24 mouse cellular contexts compared by ENCODE assay signal in genomic region chr1:136738030-136738429, GRCm38 (mm10).
"Had no signal": no experiment of that assay in that cellular context is flagged by ENCODE, and none has a peak within 500 bp of the region (broad histone marks: within the 10 kb centered on the region; RNA-seq: fewer than 3 reads in every experiment).

No protein-coding gene starts in this region.

- H3K9ac ChIP-seq: heart, embryonic 12.5 days; hindbrain, embryonic 12.5 days; hindbrain, embryonic 14.5 days; intestine, embryonic 15.5 days; limb, embryonic 12.5 days; liver, embryonic 12.5 days; liver, embryonic 14.5 days had no signal

- H3K27ac ChIP-seq: gastrocnemius, adult 2 months; heart, embryonic 10.5 days; hindbrain, embryonic 10.5 days; hindbrain, embryonic 12.5 days; hindbrain, embryonic 14.5 days; intestine, embryonic 15.5 days; limb, embryonic 10.5 days; limb, embryonic 12.5 days; liver, embryonic 12.5 days; liver, embryonic 14.5 days had no signal

- H3K27me3 ChIP-seq: heart, embryonic 12.5 days; hindbrain, embryonic 12.5 days; intestine, embryonic 15.5 days; limb, embryonic 12.5 days; liver, embryonic 12.5 days had no signal

- H3K4me3 ChIP-seq: gastrocnemius, adult 2 months; heart, embryonic 10.5 days; heart, embryonic 12.5 days; hindbrain, embryonic 10.5 days; hindbrain, embryonic 12.5 days; intestine, embryonic 15.5 days; limb, embryonic 10.5 days; limb, embryonic 12.5 days; liver, embryonic 12.5 days had no signal

- H3K36me3 ChIP-seq: heart, embryonic 10.5 days; heart, embryonic 12.5 days; hindbrain, embryonic 10.5 days; hindbrain, embryonic 12.5 days; intestine, embryonic 15.5 days; limb, embryonic 10.5 days; limb, embryonic 12.5 days; liver, embryonic 12.5 days had no signal

- H3K9me3 ChIP-seq: heart, embryonic 10.5 days; heart, embryonic 12.5 days; hindbrain, embryonic 10.5 days; hindbrain, embryonic 12.5 days; intestine, embryonic 15.5 days; limb, embryonic 10.5 days; liver, embryonic 12.5 days had no signal

- DNase-seq: gastrocnemius, adult 2 months; gastrocnemius, postnatal 10 days; gastrocnemius, postnatal 25 days; heart, adult 18-20 months; heart, postnatal 10 days; heart, postnatal 4 days; kidney, adult 18-20 months; kidney, adult 8-10 months; kidney, postnatal 10 days; kidney, postnatal 25 days; kidney, postnatal 4 days; layer of hippocampus, adult 9-11 months; layer of hippocampus, postnatal 36 days; liver had no signal

- H3K4me1 ChIP-seq: heart, embryonic 10.5 days; intestine, embryonic 15.5 days; liver, embryonic 12.5 days had no signal
